Mouse (Mus musculus): Measurements from ENCODE around the gene Fam19a5.

The Fam19a5 gene

DNA sequence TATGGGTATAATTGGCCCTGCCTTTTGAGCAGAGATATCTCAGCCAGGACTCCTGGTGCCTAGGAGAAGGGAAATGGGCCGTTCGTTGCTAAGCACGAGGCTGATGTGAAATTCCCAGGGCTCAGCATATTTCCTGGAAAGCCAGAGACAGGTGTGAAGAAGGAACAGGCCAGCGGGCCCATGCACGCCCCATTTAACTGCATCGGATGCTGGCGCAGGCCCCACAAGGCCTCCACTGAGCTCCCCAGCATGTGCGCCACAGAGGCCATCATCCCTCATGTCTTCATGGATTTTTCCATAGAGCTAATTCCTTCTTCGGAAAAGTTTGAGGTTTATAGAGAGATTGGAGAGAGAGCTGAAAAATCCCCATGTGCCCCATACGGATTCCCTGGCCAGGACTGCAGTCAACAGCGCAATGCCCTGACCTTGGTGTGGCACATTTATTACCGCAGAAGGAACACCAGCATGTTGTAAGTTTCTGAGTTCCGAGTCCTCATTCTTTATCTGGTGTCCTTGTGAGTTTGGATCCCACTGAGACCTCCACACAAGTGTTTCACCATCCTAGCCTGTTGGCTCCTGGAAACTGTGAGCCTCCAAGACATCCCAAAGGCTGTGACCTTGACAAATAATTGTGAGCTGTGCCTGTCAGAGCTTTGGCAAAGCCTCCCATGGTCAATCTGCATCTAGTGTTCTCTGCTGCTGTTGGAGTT is 122.1 kb downstream of the Fam19a5 start:
- DNase-seq (ENCODE audit: low spot score in 2 of 2): no peak

DNA sequence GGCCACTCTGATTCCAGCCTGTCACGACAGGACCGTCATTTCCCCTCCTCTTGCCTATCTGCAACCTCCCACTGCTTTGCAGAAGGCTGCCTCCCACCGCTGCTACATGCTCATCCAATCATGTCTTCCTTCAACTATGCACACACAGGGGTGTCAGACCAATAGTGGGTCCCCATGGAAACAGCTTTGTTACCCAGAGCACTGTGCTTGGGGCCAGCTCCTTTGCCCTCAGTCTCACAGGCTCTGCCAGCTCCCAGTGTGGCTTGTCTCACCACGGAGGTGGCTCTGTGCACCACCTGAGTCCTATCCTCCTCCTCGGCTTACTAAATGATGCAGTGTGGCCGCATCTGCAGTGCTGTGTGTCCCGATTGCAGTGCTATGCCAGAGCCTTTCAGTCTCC is 123.3 kb downstream of the Fam19a5 start:
- DNase-seq (ENCODE audit: low spot score in 2 of 2): no peak

DNA sequence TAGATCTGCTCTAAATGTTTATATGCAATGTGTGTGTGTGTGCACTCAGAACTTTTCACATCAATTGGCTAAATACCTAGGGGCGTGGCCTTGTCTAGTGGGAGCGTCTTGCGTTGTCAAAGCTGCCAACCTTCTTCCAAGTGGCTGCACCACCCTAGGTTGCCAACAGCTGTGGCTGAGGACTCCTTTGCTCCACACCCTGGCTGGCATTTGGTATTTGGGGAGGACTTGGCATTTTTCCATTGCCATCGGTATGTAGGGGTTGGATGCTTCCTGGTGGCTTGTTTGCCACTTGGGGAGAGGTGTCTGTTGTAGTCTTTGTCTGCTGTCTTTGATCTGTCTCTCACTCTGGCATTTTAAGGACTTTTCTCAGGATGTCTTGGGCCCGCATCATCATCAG is 124.0 kb downstream of the Fam19a5 start:
- no peak for DNase-seq (ENCODE audit: low spot score in 2 of 2)

DNA sequence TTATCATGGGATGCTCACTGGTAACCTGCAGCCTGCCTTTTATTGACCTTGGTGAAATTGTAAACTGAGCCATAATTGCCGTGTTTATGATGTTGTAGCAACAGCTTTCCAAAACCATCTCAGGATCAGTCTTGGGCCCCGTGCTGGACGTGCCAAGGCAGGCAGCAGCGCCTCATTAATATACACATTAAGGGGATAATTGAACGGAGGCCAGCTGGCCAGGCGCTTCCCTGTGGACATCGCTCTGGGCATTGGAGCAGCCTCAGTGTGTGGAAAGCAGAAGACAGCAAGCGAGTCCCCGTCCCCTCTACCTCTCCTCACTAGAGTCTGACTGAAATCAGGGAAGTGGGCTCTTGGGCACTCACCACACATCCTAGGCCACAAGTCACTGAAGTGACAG is 127.8 kb downstream of the Fam19a5 start:
- DNase-seq (ENCODE audit: low spot score in 2 of 2): no peak

DNA sequence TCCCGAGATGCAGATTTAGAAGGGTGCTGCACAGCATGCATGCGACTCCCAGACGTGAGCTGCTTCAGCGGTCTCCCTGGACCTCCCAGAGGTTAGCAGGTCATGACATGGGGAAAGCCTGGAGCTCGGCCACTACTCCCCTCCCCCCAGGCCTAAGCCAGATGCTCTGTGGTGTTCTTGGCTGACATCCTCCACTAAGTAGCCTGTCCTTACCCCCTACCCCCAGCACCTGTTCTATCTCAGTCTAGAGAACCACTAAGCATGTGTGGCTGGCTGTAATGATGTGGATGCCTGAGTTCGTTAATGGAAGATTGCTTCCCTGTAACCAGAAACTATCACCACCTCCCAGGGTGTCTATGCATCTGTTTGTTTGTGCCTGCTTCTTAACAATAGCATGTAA is 134.6 kb downstream of the Fam19a5 start:
- DNase-seq (ENCODE audit: low spot score in 2 of 2): no peak

DNA sequence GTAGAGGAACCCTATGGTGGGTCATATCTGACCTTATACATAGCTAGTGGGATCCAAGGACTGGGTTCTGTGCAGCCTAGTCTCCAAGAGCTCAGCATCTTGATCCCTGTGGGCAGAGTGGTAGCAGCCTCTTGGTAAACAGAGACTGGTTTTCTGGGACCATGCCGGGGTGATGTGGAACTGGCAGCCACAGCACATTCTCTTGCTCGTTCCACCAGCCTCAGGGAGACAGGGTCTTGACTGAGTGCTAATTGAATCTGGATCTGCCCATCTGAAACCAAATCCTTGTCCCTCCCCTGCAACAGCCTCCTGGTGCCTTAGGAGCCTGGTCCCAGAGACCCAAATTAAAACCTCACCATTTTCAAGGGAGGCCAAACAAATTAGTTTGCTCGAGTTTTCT is 138.3 kb downstream of the Fam19a5 start:
- DNase-seq (ENCODE audit: low spot score in 2 of 2): no peak

DNA sequence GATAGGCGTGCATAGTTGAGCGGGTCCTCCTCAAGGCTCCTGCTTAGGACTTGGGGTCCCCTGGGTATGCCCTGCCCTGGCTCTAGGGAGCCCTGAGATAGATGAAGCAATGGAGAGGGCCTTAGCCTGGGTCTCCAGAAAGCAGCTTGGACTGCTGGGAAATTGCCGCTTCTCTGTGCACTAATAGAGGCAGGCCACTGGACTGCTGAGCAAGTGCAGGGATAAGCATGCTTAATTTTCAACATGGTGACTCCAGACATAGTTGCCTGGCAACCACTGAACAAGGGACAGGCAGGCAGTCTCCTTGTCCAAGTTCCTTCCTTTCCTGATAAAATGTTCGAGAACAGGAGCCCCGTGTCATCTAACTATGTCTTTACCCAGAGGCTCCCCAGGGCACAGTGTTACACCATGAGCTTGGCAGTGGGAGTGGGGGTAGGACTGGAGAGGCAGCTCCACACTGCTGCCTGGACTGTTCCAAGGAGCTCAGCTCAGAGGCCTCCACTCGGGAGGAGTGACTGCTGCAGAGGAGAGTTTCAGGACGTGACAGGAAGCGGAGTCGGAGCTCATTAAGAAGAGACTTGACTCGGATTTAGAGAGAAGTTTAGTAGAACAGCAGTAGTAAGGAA is 142.4 kb downstream of the Fam19a5 start:
- DNase-seq (ENCODE audit: low spot score in 2 of 2): no peak

DNA sequence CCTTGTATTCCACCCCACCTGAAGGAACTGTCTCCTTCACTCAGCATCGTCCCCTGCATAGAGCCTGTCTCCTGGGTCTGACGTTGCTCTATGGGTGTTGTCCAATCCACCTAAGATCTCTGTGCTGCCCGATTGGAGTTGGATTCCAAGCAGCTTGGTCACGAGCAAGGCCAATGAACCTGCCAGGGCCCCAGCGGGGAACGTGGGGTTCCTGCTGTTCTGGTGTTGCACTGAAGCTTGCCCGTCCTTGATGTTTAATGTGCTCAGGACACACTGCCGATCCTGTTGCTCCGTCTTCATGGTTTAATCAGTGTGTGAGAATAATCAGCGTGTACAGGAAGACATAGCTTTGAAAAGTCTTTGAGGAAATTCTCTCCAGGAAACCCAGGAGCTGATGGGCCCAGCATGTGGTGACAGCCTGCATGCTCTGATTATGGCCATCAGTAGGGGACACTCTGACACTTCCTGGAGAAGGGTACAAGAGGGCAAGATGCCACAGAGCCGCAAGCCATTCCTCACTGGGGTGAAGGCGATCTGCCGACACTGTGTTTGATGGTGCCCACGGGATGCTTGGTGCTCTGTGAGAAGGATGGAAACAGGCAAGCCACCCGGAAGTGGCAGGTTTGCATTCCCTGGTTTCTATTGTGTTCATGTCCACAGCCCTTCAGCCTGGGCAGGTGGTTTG is 147.3 kb downstream of the Fam19a5 start:
- no peak for DNase-seq (ENCODE audit: low spot score in 2 of 2)

DNA sequence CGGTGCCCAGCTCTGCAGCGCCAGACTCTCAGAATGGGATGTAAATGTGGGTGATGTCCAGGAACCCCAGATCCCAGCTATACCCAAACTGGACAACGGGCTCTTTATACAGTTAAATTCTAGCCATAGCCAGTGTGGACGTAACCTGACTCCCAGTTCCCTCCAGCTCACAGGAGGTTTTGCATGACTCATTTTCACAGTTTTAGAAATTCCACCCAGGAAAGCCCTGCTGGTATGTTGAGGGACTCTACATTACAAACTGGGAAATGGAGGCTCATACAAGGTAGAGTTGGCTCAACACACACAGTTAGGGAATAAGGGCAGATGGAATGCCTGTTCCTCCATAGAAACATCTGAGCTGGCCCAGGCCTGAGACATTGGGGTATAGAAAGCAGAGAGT is 147.9 kb downstream of the Fam19a5 start:
- no peak for DNase-seq (ENCODE audit: low spot score in 2 of 2)

DNA sequence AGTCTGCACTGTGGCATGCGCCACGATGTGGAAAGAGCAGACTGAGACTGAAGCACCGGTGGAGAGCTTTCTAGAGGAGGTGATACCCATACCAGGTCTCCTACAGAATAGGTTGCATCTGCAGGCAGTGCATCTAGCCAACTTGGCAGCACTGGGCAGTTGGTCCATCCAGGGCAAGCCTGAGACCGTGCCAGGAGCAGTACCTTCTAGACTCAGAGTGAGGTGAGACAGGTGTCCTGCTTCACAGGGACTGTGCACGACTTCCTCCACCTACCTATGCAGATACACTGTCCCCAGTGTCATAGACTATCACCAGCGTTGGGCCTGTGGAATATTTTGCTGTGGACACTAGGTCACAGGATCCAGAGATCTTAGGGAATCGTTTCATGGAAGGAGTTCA is 148.3 kb downstream of the Fam19a5 start:
- no peak for DNase-seq (ENCODE audit: low spot score in 2 of 2)

DNA sequence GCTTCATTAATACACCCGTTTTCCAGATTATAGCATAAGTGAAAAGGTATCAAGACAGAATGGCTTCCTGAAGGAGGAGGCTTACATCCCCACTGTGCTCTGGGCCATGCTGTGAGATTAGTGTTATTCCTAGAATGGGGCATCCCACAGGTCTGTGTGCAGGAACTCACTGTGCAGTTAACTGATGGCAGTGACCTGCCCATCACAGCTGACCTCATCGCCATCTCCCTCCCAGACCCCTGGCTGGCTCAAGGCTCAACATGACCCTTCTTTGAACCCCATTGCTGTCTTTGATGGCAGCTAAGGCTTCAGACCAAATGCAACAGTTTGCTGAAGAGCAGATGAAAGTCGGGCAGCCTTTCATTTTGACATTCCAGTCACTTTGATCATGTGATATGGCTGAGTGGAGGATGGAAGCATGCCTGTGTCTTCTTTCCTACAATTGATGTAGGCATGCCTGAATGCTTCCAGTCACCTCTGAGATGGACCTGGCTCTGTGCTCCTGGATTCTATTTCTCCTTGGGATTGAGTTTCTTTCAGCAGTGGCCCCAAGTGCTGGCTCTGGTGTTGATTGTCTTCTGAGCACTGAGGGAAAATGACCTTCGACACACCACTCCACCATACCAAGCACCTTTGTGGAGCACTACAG is 148.9 kb downstream of the Fam19a5 start:
- DNase-seq (ENCODE audit: low spot score in 2 of 2): no peak

DNA sequence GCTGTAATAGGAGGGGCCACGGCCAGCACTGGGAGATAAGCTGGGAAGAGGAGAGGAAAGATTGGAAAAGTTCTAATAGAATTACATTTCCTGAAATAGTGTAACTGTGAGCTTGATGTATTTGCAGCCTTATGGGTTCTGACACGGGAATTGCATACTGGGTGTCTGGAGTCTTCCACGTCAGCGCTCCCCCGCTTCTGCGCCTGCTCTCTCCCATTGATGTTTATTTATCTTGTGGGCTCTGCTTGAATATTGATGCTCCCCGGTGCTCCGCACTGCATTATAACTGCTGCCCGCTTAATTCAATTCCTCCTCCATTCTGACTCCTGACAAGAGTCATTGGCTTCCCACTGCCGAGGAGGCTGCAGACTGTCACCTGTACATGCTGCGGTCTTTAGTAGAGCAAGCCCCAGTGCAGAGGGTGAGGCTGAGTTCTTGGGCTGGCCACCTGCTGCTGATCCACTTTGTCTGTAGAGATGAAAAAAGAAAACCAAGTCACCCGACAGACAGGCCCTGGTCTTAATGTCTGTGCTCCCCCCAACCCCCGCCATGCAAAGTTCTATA is 153.4 kb downstream of the Fam19a5 start:
- DNase-seq (ENCODE audit: low spot score in 2 of 2): no peak

DNA sequence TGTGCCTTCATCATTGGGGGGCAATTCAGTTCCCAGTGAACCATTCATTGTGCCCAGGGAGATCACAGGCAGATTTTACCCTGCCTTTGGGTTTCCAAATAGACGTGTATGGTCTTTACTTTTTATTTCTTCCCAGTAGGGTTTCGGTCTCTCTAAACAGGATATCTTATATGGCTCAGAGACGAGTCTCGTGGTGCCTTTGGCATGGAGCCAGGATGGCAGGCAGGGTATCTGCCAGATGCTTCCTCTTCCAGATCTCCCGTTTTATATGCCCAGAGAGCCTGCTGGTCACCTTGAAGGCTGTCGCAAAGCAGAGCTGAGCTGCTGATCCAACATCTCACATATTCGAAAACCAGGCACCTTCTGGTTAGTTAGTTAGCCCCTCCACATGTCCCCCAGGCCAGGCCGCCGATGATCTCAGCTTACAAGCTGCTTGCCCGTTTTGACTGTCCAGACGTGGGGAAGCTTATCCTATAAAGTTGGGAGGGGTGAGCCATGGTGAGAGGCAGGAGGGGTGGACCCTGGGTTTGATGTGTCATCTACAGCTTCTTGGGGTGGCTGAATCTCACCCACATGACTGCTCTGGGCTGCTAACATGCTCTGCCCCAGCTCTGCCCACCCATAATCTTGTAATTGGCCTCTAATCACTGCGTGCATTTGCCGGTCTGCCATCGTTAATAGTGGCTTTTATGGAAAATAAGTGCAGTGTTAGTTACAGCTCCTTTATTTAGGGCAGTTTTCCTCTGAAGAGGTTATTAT is 154.6 kb downstream of the Fam19a5 start:
- DNase-seq (ENCODE audit: low spot score in 2 of 2): no peak

DNA sequence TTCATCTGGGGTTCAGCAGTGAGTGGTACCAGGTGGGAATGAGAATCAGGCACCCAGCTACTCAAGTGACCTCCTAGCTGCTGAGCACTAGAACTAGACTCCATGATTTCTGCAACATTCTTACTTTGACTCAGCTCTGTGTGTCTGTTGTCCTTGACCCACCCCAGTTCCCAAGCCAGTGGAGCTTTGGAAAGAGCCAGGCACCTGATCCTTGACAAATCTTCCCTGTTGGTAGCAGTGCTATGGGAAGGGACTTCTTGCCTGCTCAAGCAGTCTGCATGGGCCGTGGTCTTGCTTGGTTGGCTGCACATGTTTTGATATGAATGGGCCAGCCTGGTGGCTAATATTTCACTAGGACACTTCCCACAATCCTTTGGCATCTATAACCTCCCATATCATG is 158.7 kb downstream of the Fam19a5 start:
- no peak for DNase-seq (ENCODE audit: low spot score in 2 of 2)

DNA sequence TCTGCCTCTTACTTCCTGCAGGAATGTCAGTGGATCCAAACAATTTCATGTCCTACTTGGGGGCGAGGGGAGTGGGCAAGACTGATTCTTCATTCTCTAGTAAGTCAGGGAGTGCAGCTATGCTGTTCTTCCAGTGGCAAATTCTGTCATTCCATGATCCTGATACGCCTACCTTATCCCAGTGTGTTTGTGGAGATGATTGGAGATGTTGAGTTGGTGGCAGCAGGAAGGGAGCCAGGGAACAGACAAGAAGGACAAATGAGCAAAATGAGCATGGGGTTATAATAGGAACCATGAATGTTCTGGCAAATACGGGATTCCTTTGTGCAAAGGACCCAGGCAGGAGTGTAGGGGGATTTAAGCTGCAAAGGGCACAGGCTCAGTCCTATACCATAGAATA is 159.2 kb downstream of the Fam19a5 start:
- no peak for DNase-seq (ENCODE audit: low spot score in 2 of 2)

DNA sequence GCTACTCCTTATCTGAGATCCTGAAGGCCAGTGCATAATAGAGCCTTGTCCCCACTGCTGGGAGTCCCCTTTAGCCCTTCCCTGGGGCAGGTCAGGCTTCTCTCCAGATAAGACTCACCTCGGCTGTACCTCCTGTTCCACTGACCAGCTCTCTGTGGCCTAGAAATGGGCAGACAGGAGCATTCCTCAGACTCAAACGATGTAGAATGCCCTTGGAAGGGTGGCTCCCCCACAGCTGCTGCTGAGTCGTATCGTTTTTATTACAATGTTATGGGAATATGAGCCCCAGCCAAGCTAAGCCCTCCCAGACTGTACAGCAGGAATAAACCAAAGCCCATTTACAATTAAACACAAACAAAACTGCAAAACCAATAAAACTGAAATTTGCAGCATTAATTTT is 167.7 kb downstream of the Fam19a5 start:
- no peak for DNase-seq (ENCODE audit: low spot score in 2 of 2)

DNA sequence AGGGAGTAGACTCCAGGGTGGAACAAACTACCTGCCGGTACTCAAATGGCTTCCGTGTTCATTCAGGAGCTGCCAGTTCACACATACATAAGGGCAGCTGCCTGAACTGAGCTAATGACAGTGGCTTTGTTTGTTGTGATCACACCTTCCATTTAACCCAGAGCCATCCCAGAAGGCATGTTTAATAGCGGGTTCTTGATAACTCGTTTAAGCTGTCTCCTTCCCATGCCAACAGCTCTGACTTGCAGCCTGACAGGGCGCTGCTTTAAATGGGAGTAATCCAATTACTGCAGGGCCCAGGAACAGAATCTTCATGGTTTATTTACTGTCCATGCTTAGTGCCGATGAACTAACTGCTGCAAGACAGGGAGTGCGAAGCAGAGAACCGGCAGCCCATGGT is 168.1 kb downstream of the Fam19a5 start:
- no peak for DNase-seq (ENCODE audit: low spot score in 2 of 2)

DNA sequence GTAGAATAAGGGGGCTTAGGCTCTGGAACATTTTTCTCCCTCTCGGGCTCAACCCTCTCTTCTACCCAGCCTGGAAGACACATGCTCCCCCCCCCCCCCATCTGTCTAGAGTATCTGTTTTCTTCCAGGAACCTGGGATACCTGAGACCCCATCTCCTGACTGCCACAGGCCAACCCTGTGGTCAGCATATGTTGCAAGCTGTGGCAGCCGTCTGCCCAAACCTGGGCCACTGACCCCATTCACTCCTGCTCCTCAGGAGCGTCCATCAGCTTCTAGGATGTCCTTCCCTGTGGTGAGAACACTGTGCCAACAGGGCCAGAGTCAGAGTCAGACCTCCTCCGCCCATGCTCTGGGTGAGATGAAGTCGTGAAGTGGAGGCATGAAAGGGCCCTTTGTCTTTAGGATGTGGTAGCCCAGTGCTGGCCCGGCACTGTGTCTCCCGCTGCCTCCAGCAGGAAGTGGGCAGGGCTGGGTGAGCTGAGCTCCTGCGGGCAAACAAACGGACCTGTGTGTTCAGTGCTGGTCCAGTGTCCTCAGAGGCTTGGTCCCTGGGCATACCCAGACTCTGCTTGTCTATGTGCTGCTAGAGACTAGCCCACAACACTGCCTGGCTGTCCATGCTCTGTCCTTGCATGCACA is 171.1 kb downstream of the Fam19a5 start:
- peak; percentile 25 to 55 for DNase-seq (ENCODE audit: low spot score in 2 of 2)

DNA sequence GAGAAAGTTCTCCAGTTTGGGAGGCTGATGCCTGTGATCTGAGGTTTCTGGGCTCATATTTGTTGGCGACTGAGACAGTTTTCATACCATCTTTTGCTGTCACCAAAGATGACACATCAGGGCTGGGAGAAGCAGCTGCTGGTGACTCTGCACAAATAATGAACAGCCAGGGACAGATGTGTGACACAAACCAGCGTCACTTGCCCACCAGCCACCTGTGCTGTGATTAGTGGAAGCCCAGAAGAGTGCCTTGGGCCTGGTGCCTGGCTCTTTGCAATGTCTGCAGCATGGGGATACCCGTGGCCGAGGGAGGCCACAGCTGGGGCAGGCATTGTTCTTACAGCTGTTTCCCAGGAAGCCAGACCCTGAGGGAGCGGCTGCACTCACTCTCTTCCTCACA is 173.0 kb downstream of the Fam19a5 start:
- no peak for DNase-seq (ENCODE audit: low spot score in 2 of 2)

DNA sequence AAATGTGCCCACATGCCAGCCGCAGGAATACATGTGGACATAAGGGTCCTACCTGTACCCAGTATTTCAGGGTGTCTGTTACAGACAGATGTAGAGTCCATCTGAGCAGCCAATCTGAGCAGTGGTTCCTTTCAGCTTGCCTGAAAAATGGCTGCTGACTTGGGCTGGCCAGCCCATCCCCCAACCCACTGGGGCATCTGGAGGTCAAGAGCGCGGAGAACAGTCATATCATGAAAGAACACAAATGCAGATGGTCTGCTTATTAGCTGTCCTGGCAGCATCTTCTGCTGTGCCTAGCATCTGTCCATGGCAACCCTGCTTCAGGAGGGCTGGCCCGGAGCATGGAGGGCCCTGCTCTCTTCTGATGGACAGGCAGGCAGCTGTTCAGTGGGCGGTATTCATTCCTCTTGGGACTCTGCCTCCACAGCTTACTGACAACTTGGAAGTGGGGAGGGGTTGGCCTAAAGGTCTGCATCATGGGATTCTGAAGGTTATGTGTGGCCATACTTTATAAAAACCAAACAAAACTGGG is 179.4 kb downstream of the Fam19a5 start:
- DNase-seq (ENCODE audit: low spot score in 2 of 2): no peak

DNA sequence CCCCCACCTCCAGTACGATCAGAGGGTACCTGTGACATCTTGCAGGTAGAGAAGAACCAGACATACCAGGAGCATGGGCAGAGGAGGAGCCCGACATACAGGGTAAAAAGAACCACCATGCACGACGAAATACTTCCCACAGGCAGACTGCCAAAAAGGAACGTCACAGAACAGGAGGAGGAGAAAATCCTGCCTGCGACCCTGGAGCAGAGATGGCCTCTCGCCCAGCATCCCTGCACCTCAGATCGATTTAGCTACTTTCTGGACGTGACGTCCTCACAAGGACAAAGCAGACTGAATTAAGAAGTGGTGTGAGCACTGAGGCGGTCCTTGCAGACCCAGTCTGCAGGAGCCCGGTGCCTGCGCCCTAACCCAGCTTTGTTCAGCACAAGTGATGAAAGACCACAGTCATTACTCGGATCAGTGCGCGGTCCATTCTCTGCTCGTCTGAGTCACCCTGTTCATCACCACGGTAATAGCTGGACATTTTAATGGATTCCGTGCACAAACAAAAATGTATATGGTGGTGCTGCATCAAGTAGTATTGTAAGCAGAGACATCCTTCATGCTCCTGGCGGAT is 182.6 kb downstream of the Fam19a5 start:
- no peak for DNase-seq (ENCODE audit: low spot score in 2 of 2)

All from frontal cortex, postnatal 14 days (tissue).